Comparison of ENCODE assay signal across 8 mouse cellular contexts in the genomic region with DNA sequence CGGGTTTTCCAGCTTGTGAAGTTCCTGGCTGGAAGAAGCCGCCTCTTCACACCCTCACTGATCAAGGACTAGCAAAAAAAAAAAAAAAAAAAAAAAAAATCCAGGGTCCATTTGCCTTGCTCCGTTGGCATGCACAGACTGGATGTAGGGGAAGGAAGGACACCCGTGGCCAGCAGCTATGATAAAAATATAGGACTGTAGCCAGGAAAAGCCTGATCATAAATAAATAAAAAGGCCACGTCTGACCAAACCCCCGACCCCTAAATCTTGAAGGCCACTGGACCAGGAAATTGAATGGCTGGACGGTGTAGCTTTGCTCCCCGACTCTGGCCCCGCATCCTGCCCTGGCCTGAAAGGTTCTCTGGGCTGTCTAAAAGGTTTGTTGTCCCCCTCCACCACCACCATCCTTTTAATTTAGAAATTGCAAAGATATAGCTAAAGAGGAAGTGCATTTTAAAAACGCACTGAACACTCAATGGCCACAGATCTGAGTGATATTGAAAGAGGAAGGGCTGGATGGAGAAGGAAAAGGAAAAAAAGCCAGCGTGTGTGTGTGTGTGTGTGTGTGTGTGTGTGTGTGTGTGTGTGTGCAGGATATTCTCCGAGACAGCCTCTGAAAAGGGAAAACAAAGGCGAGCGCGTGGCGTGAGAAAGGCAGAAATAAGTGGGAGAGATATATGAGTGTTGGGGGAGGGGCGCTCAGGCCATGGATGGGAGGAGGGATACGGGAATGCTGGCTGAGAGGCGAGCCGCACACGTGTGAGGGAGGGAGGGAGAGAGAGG.
DNase-seq lines count a peak whose midpoint lies in the region; ATAC-seq and TF ChIP-seq lines count a peak whose summit lies in the region.

No protein-coding gene starts in this region.

- no peaks in the 10 kb centered on the region for H3K36me3 ChIP-seq in heart, embryonic 13.5 days
- no peaks in the 10 kb centered on the region for H3K36me3 ChIP-seq in limb, embryonic 11.5 days (ENCODE audit: control insufficient read depth, insufficient read depth, low read length)
- no peaks in the 10 kb centered on the region for H3K36me3 ChIP-seq in midbrain, embryonic 12.5 days

- H3K4me3 ChIP-seq in bone marrow, adult 2 months (replicated peaks; ENCODE audit: control insufficient read depth, low read depth, low read length) = peak overlapping the region; percentile 27
- H3K4me3 ChIP-seq in heart, embryonic 13.5 days = peak overlapping the region; percentile 46
- peak overlapping the region; percentile 21 for H3K4me3 ChIP-seq in limb, embryonic 11.5 days (ENCODE audit: low read depth, low read length)
- H3K4me3 ChIP-seq in midbrain, embryonic 12.5 days = peak overlapping the region; percentile 26

- peak overlapping the region; percentile 81 for H3K4me2 ChIP-seq in heart, embryonic 13.5 days
- peak overlapping the region; percentile 56 for H3K4me2 ChIP-seq in limb, embryonic 11.5 days (ENCODE audit: low read depth, severe bottlenecking)
- peak overlapping the region; percentile 52 for H3K4me2 ChIP-seq in midbrain, embryonic 12.5 days (replicated peaks)

- intact Hi-C loops in gastrocnemius, postnatal 14 days (cut with DNase I; ENCODE audit: low total_unique reads) = no loop called here

- TF ChIP-seq CTCF in bone marrow, adult 2 months (IDR thresholded peaks at IDR 0.05; ENCODE audit: control insufficient read depth, insufficient read depth, low read length) = no peak

- H3K9me3 ChIP-seq in heart, embryonic 13.5 days = no peaks in the 10 kb centered on the region
- H3K9me3 ChIP-seq in limb, embryonic 11.5 days (ENCODE audit: control insufficient read depth, low read length) = no peaks in the 10 kb centered on the region
- no peaks in the 10 kb centered on the region for H3K9me3 ChIP-seq in midbrain, embryonic 12.5 days

- DNase-seq in gastrocnemius, postnatal 14 days = peak; percentile 35
- no peak for DNase-seq in gastrocnemius, adult 18-20 months (ENCODE audit: low spot score)
- peak; percentile 70 for DNase-seq in limb, embryonic 11.5 days (ENCODE audit: low spot score)
- DNase-seq in ovary, postnatal 36 days (ENCODE audit: low spot score) = no peak

- H3K9ac ChIP-seq in heart, embryonic 13.5 days = peak overlapping the region; percentile 72
- H3K9ac ChIP-seq in limb, embryonic 11.5 days (ENCODE audit: low read length) = peak overlapping the region; percentile 37
- H3K9ac ChIP-seq in midbrain, embryonic 12.5 days (replicated peaks) = peak overlapping the region; percentile 46; the same call in 1 of the 2 replicates

- 2% methylated on average over 21 of the region's 21 CpGs for WGBS in bone marrow, adult 2 months
- WGBS in heart, embryonic 13.5 days = 4% methylated on average over 16 of the region's 21 CpGs
- 5% methylated on average over 21 of the region's 21 CpGs for WGBS in limb, embryonic 11.5 days
- WGBS in midbrain, embryonic 12.5 days = 4% methylated on average over 17 of the region's 21 CpGs

- H3K4me1 ChIP-seq in bone marrow, adult 2 months (ENCODE audit: control insufficient read depth, insufficient read depth, low read length) = peaks cover 3% of the 10 kb centered on the region
- H3K4me1 ChIP-seq in heart, embryonic 13.5 days = peaks cover 51% of the 10 kb centered on the region
- peaks cover 28% of the 10 kb centered on the region for H3K4me1 ChIP-seq in limb, embryonic 11.5 days (ENCODE audit: control insufficient read depth, insufficient read depth, low read length)
- H3K4me1 ChIP-seq in midbrain, embryonic 12.5 days = peaks cover 38% of the 10 kb centered on the region

- no peak for TF ChIP-seq POLR2A in bone marrow, adult 2 months (IDR thresholded peaks at IDR 0.05; ENCODE audit: borderline replicate concordance, control insufficient read depth, low read depth, low read length)

- peak overlapping the region; percentile 40; the same call in 1 of the 2 replicates for H3K27ac ChIP-seq in bone marrow, adult 2 months (ENCODE audit: control insufficient read depth, insufficient read depth, low read depth, low read length, poor library complexity)
- H3K27ac ChIP-seq in heart, embryonic 13.5 days (replicated peaks) = peak overlapping the region; percentile 62
- 0 out of 2 replicates have a peak overlapping the region, but pooled peaks have one; percentile 30 for H3K27ac ChIP-seq in limb, embryonic 11.5 days (replicated peaks; ENCODE audit: low read depth, low read length)
- H3K27ac ChIP-seq in midbrain, embryonic 12.5 days (replicated peaks) = peak overlapping the region; percentile 57

- ATAC-seq in heart, embryonic 13.5 days (ENCODE audit: extremely low read depth, insufficient number of reproducible peaks, low FRiP score, low TSS enrichment) = peak; percentile 30; the same call in 1 of the 2 replicates
- no peak for ATAC-seq in limb, embryonic 11.5 days (ENCODE audit: insufficient number of reproducible peaks, low FRiP score, low TSS enrichment, low read depth)
- ATAC-seq in midbrain, embryonic 12.5 days (ENCODE audit: low FRiP score, low read depth) = peak; percentile 25; the same call in 1 of the 2 replicates
- ATAC-seq in CD4-positive, CD25-positive, alpha-beta regulatory T cell, adult 4 months = no peak

- H3K27me3 ChIP-seq in heart, embryonic 13.5 days (replicated peaks) = peaks cover 29% of the 10 kb centered on the region
- H3K27me3 ChIP-seq in limb, embryonic 11.5 days (ENCODE audit: control insufficient read depth, insufficient read depth, low read length) = peaks cover 17% of the 10 kb centered on the region
- H3K27me3 ChIP-seq in midbrain, embryonic 12.5 days = peaks cover 54% of the 10 kb centered on the region

Comparison
In these comparisons a context has a peak if more than half of its experiments do, and no peak if none do; other contexts are left out.
1. DNase-seq: peak in gastrocnemius, postnatal 14 days (single experiment) and limb, embryonic 11.5 days (single experiment); none in gastrocnemius, adult 18-20 months (single experiment) and ovary, postnatal 36 days (single experiment).
2. ATAC-seq: peak in heart, embryonic 13.5 days (single experiment) and midbrain, embryonic 12.5 days (single experiment); none in limb, embryonic 11.5 days (single experiment) and CD4-positive, CD25-positive, alpha-beta regulatory T cell, adult 4 months (single experiment).
3. Peak in every context shown above with its lines, with median percentiles within 50 percentile points of each other: H3K27ac ChIP-seq, H3K4me3 ChIP-seq, H3K4me2 ChIP-seq and H3K9ac ChIP-seq.